Comparison of ENCODE assay signal across 13 mouse cellular contexts in genomic region chr14:78886566-78887234, GRCm38 (mm10). TPM values are rescaled to one million over a fixed set of nuclear protein-coding genes. Genes with fewer than 3 reads are reported as not detected.
A peak's percentile ranks its signal among the peaks of the same experiment; 100 is the strongest.
DNase-seq lines count a peak whose midpoint lies in the region; ATAC-seq and TF ChIP-seq lines count a peak whose summit lies in the region.
"Had no signal": no experiment of that assay in that cellular context is flagged by ENCODE, and none has a peak within 500 bp of the region (broad histone marks: within the 10 kb centered on the region; RNA-seq: fewer than 3 reads in every experiment).

No protein-coding gene starts in this region.

- H3K9ac ChIP-seq in heart, embryonic 16.5 days (ENCODE audit: low read length) = no peak overlapping the region
- H3K9ac ChIP-seq: liver, postnatal 0 days; neural tube, embryonic 12.5 days had no signal

- no peak overlapping the region for H3K4me2 ChIP-seq in heart, embryonic 16.5 days (ENCODE audit: low read depth, low read length)
- H3K4me2 ChIP-seq: neural tube, embryonic 12.5 days had no signal

- no peaks in the 10 kb centered on the region for H3K27me3 ChIP-seq in kidney, adult 2 months (replicated peaks; ENCODE audit: control insufficient read depth, insufficient read depth, low read length)
- no peaks in the 10 kb centered on the region for H3K27me3 ChIP-seq in heart, embryonic 16.5 days (ENCODE audit: control insufficient read depth, insufficient read depth, low read length)
- H3K27me3 ChIP-seq: neural tube, embryonic 12.5 days; Patski had no signal

- peak; percentile 76 for ATAC-seq in heart, embryonic 16.5 days (replicated peaks; ENCODE audit: extremely low read depth, insufficient read depth, low FRiP score)
- ATAC-seq in activated CD4-positive, CD25-positive, alpha-beta regulatory T cell, adult 4 months = no peak
- ATAC-seq: liver, postnatal 0 days; Patski had no signal

- no peak overlapping the region for H3K27ac ChIP-seq in kidney, adult 2 months (ENCODE audit: insufficient read depth, low read depth, low read length)
- no peak overlapping the region for H3K27ac ChIP-seq in heart, embryonic 16.5 days (ENCODE audit: low read length)
- H3K27ac ChIP-seq: neural tube, embryonic 12.5 days had no signal

- no peak for TF ChIP-seq CTCF in kidney, adult 2 months (conservative IDR thresholded peaks at IDR 0.05; ENCODE audit: insufficient read depth, insufficient read length, low read depth, low read length)

- no peaks in the 10 kb centered on the region for H3K9me3 ChIP-seq in heart, embryonic 16.5 days (replicated peaks; ENCODE audit: control insufficient read depth, low read length)
- H3K9me3 ChIP-seq: neural tube, embryonic 12.5 days had no signal

- H3K36me3 ChIP-seq in kidney, adult 2 months (ENCODE audit: control insufficient read depth, insufficient read depth, low read length) = no peaks in the 10 kb centered on the region
- no peaks in the 10 kb centered on the region for H3K36me3 ChIP-seq in heart, embryonic 16.5 days (ENCODE audit: control insufficient read depth, insufficient read depth)
- H3K36me3 ChIP-seq: neural tube, embryonic 12.5 days had no signal

- WGBS in kidney, adult 2 months = 79% methylated on average over 8 of the region's 8 CpGs
- WGBS in heart, embryonic 16.5 days = 69% methylated on average over 8 of the region's 8 CpGs

- H3K4me1 ChIP-seq in kidney, adult 2 months (ENCODE audit: control insufficient read depth, insufficient read depth, low read length) = no peaks in the 10 kb centered on the region
- peaks cover 4% of the 10 kb centered on the region for H3K4me1 ChIP-seq in heart, embryonic 16.5 days (ENCODE audit: control insufficient read depth, insufficient read depth, low read length)

- peak; percentile 39 for DNase-seq in adrenal gland, postnatal 14 days
- DNase-seq in adrenal gland, postnatal 36 days = no peak
- peak; percentile 31 for DNase-seq in kidney, adult 2 months
- no peak for DNase-seq in kidney, adult 8-10 months
- peak; percentile 29 for DNase-seq in 416B (ENCODE audit: low read depth)
- DNase-seq in frontal cortex, postnatal 10 days (ENCODE audit: low spot score in 2 of 2) = no peak
- DNase-seq: B cell, adult 2 months; liver, postnatal 0 days; right cerebral cortex, postnatal 14 days had no signal

- no peak for TF ChIP-seq POLR2A in kidney, adult 2 months (IDR thresholded peaks at IDR 0.05; ENCODE audit: low read depth, low read length)

- no peak overlapping the region for H3K4me3 ChIP-seq in kidney, adult 2 months (ENCODE audit: insufficient read depth, low read depth, low read length)
- H3K4me3 ChIP-seq in heart, embryonic 16.5 days (ENCODE audit: low read length) = no peak overlapping the region
- H3K4me3 ChIP-seq: neural tube, embryonic 12.5 days had no signal

RNA-seq across cellular contexts. Expression of gene Vwa8, which starts 37.8 kb away (rescaled TPM):
- total RNA-seq in adrenal gland, postnatal 14 days (2021) = 154 and 175 TPM in 2 replicates
- 100 to 1,000 TPM; 146 to 169 TPM for total RNA-seq in adrenal gland, postnatal 36 days (2021)
- 71.2 and 78.0 TPM in 2 replicates for polyA plus RNA-seq in kidney, adult 2 months (2012; rRNA removed)
- 16.9 and 20.0 TPM in 2 replicates for polyA plus RNA-seq in heart, embryonic 16.5 days (2015; fragmentation: Nextera tagmentation; extraction: Ambion mirVana)
- polyA plus RNA-seq in activated CD4-positive, CD25-positive, alpha-beta regulatory T cell, adult 4 months (2017; shearing (Covaris generic)) = 1 to 10 TPM; 7.2 to 8.4 TPM

Comparison
In these comparisons a context has a peak if more than half of its experiments do, and no peak if none do; other contexts are left out.
1. DNase-seq: peak in adrenal gland, postnatal 14 days (single experiment), kidney, adult 2 months (single experiment) and 416B (single experiment); none in adrenal gland, postnatal 36 days (0 of 2), kidney, adult 8-10 months (0 of 2) and frontal cortex, postnatal 10 days (0 of 2).